Mouse (Mus musculus): ENCODE data around the gene Nr4a1. TPM values are rescaled to one million over a fixed set of nuclear protein-coding genes. Genes with fewer than 3 reads are reported as not detected.

Gene Nr4a1
- total and polyA plus RNA-seq, 3 experiments, result 0.04 TPM; not detected in 2

DNA sequence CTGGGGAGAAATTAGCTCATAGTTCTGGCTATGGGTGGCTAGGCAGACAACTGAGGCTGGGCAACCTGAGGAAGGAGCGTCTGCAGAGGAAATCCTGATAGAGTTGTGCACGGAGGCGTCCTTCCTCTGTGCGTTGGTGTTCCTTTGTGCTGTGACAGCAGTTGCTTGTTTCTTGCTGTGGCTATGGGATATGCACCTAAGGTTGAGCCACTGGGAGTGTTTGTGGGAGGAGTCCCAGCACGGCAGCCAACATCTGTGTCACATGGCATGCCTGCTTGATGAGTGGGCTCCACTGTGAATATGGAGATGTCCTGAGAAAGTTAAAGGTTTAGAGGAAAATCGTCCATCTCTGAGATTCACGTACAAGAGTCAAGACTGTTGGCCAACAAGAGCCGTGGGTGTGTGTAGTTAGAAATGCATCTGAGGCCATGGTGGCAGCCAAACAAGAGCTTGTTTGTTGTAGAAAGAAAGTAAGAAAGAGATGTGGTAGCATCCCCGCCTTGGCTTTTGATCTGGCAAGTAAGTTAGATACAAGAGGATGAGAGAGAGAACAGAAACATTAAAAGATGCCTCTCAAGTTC, 3.8 kb upstream of the Nr4a1 start:
- Histone ChIP-seq H3K4me1 (ENCODE audit: insufficient read depth, low read depth, low read length) (no peaks in the 10 kb centered on the region; the same call in 1 of the 2 replicates), H3K36me3 (replicated peaks) (no peaks in the 10 kb centered on the region), H3K27me3 (ENCODE audit: insufficient read depth, low read length) (peaks cover 8% of the 10 kb centered on the region; the same call in 1 of the 2 replicates), H3K9me3 (replicated peaks) (peaks cover 49% of the 10 kb centered on the region), H3K4me3 (ENCODE audit: low read depth, low read length) (no peak overlapping the region)
- DNase-seq (ENCODE audit: low spot score) (no peak), ATAC-seq (ENCODE audit: extremely low read depth, insufficient number of reproducible peaks, low FRiP score, poor library complexity, severe bottlenecking) (no peak)
- TF ChIP-seq POLR2AphosphoS5 (IDR thresholded peaks at IDR 0.05; ENCODE audit: insufficient replicate concordance, low read depth, low read length) (no peak), GATA1 (IDR thresholded peaks at IDR 0.05; ENCODE audit: borderline replicate concordance, low read length) (no peak), GATA2 (IDR thresholded peaks at IDR 0.05; ENCODE audit: borderline replicate concordance, low read depth, low read length) (no peak)

DNA sequence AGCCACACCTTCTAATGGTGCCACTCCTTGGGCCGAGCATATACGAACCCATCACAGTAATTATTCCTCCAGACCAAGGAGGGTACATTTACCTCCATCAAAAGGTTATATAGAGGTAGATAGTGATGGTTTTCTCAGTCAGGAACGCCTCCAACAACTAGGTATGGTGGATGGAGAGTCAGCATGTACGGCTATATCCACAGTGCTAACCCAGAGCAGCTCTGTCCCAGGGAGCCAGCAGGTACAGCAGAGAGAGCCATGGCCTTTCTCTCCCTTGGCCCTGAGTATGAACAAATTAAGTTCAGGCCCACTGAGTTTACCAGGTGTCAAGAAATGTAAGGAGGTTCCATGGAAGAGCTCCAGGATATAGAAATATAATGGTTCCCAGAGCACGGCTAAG, 2.1 kb upstream of the Nr4a1 start:
- H3K4me1 ChIP-seq (ENCODE audit: insufficient read depth, low read depth, low read length), result no peaks in the 10 kb centered on the region; the same call in 1 of the 2 replicates
- DNase-seq (ENCODE audit: low spot score) (no peak), ATAC-seq (ENCODE audit: extremely low read depth, insufficient number of reproducible peaks, low FRiP score, poor library complexity, severe bottlenecking) (no peak)
- H3K27me3 ChIP-seq (ENCODE audit: insufficient read depth, low read length), result peaks cover 10% of the 10 kb centered on the region; the same call in 1 of the 2 replicates
- H3K36me3 ChIP-seq (replicated peaks), result no peaks in the 10 kb centered on the region
- TF ChIP-seq TAL1 (conservative IDR thresholded peaks at IDR 0.05; ENCODE audit: low read depth, low read length) (no peak), GATA1 (IDR thresholded peaks at IDR 0.05; ENCODE audit: borderline replicate concordance, low read length) (no peak), POLR2AphosphoS5 (IDR thresholded peaks at IDR 0.05; ENCODE audit: insufficient replicate concordance, low read depth, low read length) (no peak), GATA2 (IDR thresholded peaks at IDR 0.05; ENCODE audit: borderline replicate concordance, low read depth, low read length) (no peak), CTCF (IDR thresholded peaks at IDR 0.05; ENCODE audit: low read depth, low read length) (no peak)
- peaks cover 46% of the 10 kb centered on the region for H3K9me3 ChIP-seq (replicated peaks)
- H3K4me3 ChIP-seq (ENCODE audit: low read depth, low read length), result no peak overlapping the region

DNA sequence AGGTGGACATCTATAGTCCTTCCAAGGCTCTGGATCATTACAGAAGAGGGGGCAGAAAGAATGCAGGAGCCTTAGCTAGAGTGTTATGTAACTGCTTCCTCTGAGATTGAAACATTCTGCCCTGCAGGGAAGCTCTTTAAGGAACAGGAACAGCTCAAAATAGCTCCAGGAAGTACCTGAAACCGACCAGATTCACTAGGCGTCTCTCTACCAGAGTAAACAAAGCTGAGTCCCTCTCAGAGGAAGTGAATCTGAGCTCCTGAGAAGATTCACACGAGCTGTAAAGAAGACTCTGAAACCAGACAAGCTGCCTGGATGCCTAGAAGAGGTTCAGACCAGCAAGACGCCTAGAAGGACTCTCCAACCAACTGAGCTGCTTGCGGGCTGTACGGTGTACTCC, 1.5 kb upstream of the Nr4a1 start:
- Histone ChIP-seq H3K9me3 (replicated peaks) (peaks cover 44% of the 10 kb centered on the region), H3K27me3 (ENCODE audit: insufficient read depth, low read length) (peaks cover 10% of the 10 kb centered on the region; the same call in 1 of the 2 replicates), H3K4me3 (ENCODE audit: low read depth, low read length) (no peak overlapping the region), H3K4me1 (ENCODE audit: insufficient read depth, low read depth, low read length) (no peaks in the 10 kb centered on the region), H3K36me3 (replicated peaks) (no peaks in the 10 kb centered on the region)
- ATAC-seq (ENCODE audit: extremely low read depth, insufficient number of reproducible peaks, low FRiP score, poor library complexity, severe bottlenecking), result no peak
- TF ChIP-seq GATA1 (IDR thresholded peaks at IDR 0.05; ENCODE audit: borderline replicate concordance, low read length) (no peak), GATA2 (IDR thresholded peaks at IDR 0.05; ENCODE audit: borderline replicate concordance, low read depth, low read length) (no peak), TAL1 (conservative IDR thresholded peaks at IDR 0.05; ENCODE audit: low read depth, low read length) (no peak), CTCF (IDR thresholded peaks at IDR 0.05; ENCODE audit: low read depth, low read length) (no peak), POLR2AphosphoS5 (IDR thresholded peaks at IDR 0.05; ENCODE audit: insufficient replicate concordance, low read depth, low read length) (no peak)
- no peak for DNase-seq (ENCODE audit: low spot score)

DNA sequence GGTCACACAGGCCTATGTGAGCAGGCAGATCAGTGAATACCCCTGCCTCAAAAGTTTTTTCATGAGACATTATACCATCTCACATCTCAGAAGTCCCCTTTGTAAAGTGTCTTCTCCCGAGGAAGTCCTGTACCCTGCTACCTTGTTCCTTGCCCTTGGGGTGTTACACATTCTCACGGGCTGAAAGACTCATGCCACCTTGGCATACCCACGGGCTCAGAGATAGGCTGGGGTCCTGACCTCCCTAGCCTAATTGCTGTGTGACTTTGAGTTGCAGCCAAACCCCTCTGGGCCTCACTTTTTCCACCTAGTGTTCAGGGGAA, 545 bp upstream of the Nr4a1 start:
- DNase-seq (ENCODE audit: low spot score), result no peak
- H3K4me3 ChIP-seq (ENCODE audit: low read depth, low read length), result no peak overlapping the region
- no peak for ATAC-seq (ENCODE audit: extremely low read depth, insufficient number of reproducible peaks, low FRiP score, poor library complexity, severe bottlenecking)
- no peaks in the 10 kb centered on the region for H3K4me1 ChIP-seq (ENCODE audit: insufficient read depth, low read depth, low read length)
- H3K27me3 ChIP-seq (ENCODE audit: insufficient read depth, low read length), result peaks cover 10% of the 10 kb centered on the region; the same call in 1 of the 2 replicates
- no peaks in the 10 kb centered on the region for H3K36me3 ChIP-seq (replicated peaks)
- H3K9me3 ChIP-seq (replicated peaks), result peaks cover 45% of the 10 kb centered on the region
- TF ChIP-seq GATA2 (IDR thresholded peaks at IDR 0.05; ENCODE audit: borderline replicate concordance, low read depth, low read length), result no peak
- TF ChIP-seq TAL1 (conservative IDR thresholded peaks at IDR 0.05; ENCODE audit: low read depth, low read length), result no peak
- TF ChIP-seq POLR2AphosphoS5 (IDR thresholded peaks at IDR 0.05; ENCODE audit: insufficient replicate concordance, low read depth, low read length), result no peak
- no peak for TF ChIP-seq CTCF (IDR thresholded peaks at IDR 0.05; ENCODE audit: low read depth, low read length)
- no peak for TF ChIP-seq GATA1 (IDR thresholded peaks at IDR 0.05; ENCODE audit: borderline replicate concordance, low read length)

DNA sequence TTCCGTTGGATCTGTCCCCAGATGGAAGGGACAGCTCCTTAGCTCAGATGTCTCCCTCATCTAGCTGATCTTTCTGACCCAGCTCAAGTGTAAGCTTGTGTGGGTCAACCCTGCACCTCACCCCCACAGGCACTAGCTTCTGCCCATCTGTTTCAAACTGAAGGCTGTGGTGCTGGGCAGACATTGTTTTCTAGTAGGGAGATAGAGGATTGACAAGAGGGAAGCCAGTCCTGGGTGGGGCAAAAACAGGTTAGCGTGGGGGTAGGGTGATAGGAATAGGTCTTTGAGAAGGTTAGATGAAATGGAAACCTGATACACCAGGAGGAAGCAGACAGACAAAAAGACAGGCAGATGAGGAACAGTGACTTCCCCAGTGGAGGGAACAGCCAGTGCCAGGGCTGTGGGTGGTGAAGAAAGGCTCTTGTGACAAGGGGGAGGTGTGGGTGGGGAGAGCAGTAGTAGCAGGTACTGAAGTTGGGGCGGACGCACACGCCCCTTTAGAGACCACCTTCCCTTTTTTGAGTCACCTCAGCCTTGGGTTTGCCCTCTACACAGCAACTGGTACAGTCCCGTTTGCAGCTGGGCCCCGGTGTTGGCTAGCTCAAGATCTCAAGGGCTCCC, 1.9 kb downstream of the Nr4a1 start:
- Histone ChIP-seq H3K4me1 (ENCODE audit: insufficient read depth, low read depth, low read length) (no peaks in the 10 kb centered on the region), H3K4me3 (ENCODE audit: low read depth, low read length) (no peak overlapping the region), H3K36me3 (replicated peaks) (no peaks in the 10 kb centered on the region), H3K27me3 (ENCODE audit: insufficient read depth, low read length) (peaks cover 18% of the 10 kb centered on the region; the same call in 1 of the 2 replicates), H3K9me3 (replicated peaks) (peaks cover 52% of the 10 kb centered on the region)
- TF ChIP-seq TAL1 (conservative IDR thresholded peaks at IDR 0.05; ENCODE audit: low read depth, low read length) (no peak), GATA2 (IDR thresholded peaks at IDR 0.05; ENCODE audit: borderline replicate concordance, low read depth, low read length) (no peak)
- ATAC-seq (ENCODE audit: extremely low read depth, insufficient number of reproducible peaks, low FRiP score, poor library complexity, severe bottlenecking) (no peak), DNase-seq (ENCODE audit: low spot score) (no peak)

DNA sequence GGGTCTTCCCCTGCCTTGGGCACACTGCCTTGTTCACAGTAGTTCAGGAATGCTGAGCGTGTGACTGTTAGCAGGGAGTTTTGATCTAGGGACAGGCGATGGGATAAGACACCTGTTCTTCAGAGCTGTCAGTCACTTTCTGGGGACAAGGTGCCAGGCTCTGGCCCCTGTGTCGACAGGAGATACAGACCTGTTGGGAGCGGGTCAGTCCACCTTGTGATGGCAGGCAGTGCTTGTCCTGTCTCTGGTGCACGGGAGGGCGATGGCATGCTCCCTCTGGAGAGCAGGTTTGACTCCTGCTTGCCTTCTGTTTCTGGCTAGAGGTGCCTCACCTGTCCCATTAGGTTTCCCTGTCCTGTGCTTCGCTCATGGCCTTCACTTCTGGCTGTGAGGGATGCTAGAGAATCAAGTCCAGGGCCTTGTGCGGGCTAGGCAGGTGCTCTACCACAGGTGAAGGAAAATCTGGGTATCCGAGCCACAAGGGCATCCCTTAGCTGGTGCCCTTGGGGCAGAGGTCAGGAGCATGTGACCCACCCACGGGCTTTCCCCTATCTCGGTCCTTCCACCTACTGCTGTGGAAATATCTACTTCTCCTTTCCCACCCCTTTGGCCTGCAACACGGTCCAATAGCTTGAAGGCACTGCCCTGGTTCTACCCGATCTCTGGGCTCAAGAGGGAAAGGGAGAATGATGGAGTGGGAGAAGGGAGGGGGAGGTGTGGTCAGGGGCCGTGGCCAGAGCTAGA, 2.6 kb downstream of the Nr4a1 start:
- DNase-seq (ENCODE audit: low spot score) (no peak), ATAC-seq (ENCODE audit: extremely low read depth, insufficient number of reproducible peaks, low FRiP score, poor library complexity, severe bottlenecking) (no peak)
- no peak overlapping the region for H3K4me3 ChIP-seq (ENCODE audit: low read depth, low read length)
- peaks cover 18% of the 10 kb centered on the region; the same call in 1 of the 2 replicates for H3K27me3 ChIP-seq (ENCODE audit: insufficient read depth, low read length)
- no peaks in the 10 kb centered on the region for H3K4me1 ChIP-seq (ENCODE audit: insufficient read depth, low read depth, low read length)
- H3K9me3 ChIP-seq (replicated peaks), result peaks cover 51% of the 10 kb centered on the region
- H3K36me3 ChIP-seq (replicated peaks), result no peaks in the 10 kb centered on the region
- TF ChIP-seq CTCF (IDR thresholded peaks at IDR 0.05; ENCODE audit: low read depth, low read length) (no peak), GATA2 (IDR thresholded peaks at IDR 0.05; ENCODE audit: borderline replicate concordance, low read depth, low read length) (no peak), POLR2AphosphoS5 (IDR thresholded peaks at IDR 0.05; ENCODE audit: insufficient replicate concordance, low read depth, low read length) (no peak)
